Mouse (Mus musculus): ENCODE measurements at regions not wholly inside any gene's neighbourhood (a gene's known extent, or its start where the extent isn't known, plus 50 kb on each side); places are given as distances from the start of the nearest gene placed in this dataset.

DNA sequence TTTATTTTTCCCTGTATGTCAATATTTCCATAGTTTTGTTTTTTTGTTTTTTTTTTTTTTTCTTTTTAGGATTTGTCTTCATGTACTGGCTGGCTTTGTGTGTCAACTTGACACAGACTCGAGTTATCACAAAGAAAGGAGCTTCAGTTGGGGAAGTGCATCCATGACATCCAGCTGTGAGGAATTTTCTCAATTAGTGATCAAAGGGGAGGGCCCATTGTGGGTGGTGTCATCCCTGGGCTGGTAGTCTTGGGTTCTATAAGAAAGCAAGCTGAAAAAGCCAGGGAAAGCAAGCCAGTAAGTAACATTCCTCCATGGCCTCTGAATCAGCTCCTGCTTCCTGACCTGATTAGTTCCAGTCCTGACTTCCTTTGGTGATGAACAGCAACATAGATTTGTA, 228.7 kb downstream of the Fat4 start:
- Histone ChIP-seq H3K27me3 (replicated peaks; ENCODE audit: control insufficient read depth, insufficient read depth, low read length) (no peaks in the 10 kb centered on the region), H3K9me3 (ENCODE audit: control insufficient read depth, low read length) (no peaks in the 10 kb centered on the region), H3K4me3 (ENCODE audit: low read depth, low read length) (no peak overlapping the region), H3K36me3 (ENCODE audit: control insufficient read depth, insufficient read depth, low read length) (no peaks in the 10 kb centered on the region), H3K4me2 (ENCODE audit: low read length) (no peak overlapping the region), H3K27ac (ENCODE audit: low read depth) (no peak overlapping the region), H3K4me1 (replicated peaks; ENCODE audit: control insufficient read depth, insufficient read depth, low read length) (no peaks in the 10 kb centered on the region), H3K9ac (ENCODE audit: low read length) (no peak overlapping the region)
- 79% methylated on average over 1 of the region's 1 CpGs for WGBS
- ATAC-seq (replicated peaks; ENCODE audit: low FRiP score, low TSS enrichment, low read depth) (no peak), DNase-seq (ENCODE audit: low spot score) (no peak)

DNA sequence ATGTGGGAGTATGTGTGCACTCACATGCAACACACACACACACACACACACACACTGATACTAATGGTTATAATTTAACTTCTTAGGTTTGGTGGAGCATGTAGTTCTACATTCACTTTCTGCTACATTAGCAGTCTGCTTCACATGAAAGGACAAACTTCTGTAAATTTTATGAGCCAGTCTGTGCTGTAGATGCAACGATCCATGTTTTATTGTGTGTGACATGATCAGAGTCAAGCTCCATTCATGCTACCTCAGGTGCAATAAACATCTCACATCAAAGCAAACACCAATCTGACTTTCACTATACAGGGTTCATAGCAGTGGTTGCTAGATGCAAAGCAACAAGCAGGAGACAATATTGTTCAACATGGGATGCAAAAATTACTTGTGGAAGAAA, 235.5 kb downstream of the Fat4 start:
- Histone ChIP-seq H3K4me2 (ENCODE audit: low read length) (no peak overlapping the region), H3K36me3 (ENCODE audit: control insufficient read depth, insufficient read depth, low read length) (no peaks in the 10 kb centered on the region), H3K27ac (ENCODE audit: low read depth) (no peak overlapping the region), H3K9me3 (ENCODE audit: control insufficient read depth, low read length) (peaks cover 6% of the 10 kb centered on the region; the same call in 1 of the 2 replicates), H3K27me3 (replicated peaks; ENCODE audit: control insufficient read depth, insufficient read depth, low read length) (no peaks in the 10 kb centered on the region), H3K4me1 (replicated peaks; ENCODE audit: control insufficient read depth, insufficient read depth, low read length) (no peaks in the 10 kb centered on the region), H3K4me3 (ENCODE audit: low read depth, low read length) (no peak overlapping the region), H3K9ac (ENCODE audit: low read length) (no peak overlapping the region)
- no peak for ATAC-seq (replicated peaks; ENCODE audit: low FRiP score, low TSS enrichment, low read depth)
- WGBS: 50% methylated on average over 1 of the region's 1 CpGs
- DNase-seq (ENCODE audit: low spot score): no peak

DNA sequence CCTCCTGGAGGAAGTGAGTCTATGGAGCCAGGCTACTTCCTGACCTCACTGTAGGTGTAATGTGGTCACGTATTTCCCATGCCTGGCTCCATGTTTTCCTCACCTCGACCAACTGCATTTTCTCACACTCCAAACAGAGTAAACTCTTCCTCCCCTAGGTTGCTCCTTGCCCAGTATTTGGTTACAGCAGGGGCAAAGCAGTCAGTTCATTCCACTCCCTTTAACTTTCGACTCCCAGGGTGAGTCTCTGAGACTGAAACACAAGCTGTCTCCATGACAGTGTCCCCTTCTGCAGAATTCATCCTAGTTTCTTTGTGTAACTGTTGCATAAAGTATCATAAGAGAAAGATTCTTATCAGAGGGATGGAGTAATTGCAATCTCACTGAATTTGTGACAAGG, 243.8 kb downstream of the Fat4 start:
- H3K27ac ChIP-seq (ENCODE audit: low read depth): no peak overlapping the region
- no peak overlapping the region for H3K4me3 ChIP-seq (ENCODE audit: low read depth, low read length)
- H3K36me3 ChIP-seq (ENCODE audit: control insufficient read depth, insufficient read depth, low read length): no peaks in the 10 kb centered on the region
- H3K9ac ChIP-seq (ENCODE audit: low read length): no peak overlapping the region
- no peak overlapping the region for H3K4me2 ChIP-seq (ENCODE audit: low read length)
- peaks cover 6% of the 10 kb centered on the region; the same call in 1 of the 2 replicates for H3K9me3 ChIP-seq (ENCODE audit: control insufficient read depth, low read length)
- 87% methylated on average over 3 of the region's 3 CpGs for WGBS
- no peak for ATAC-seq (replicated peaks; ENCODE audit: low FRiP score, low TSS enrichment, low read depth)
- H3K4me1 ChIP-seq (replicated peaks; ENCODE audit: control insufficient read depth, insufficient read depth, low read length): no peaks in the 10 kb centered on the region
- no peak for DNase-seq (ENCODE audit: low spot score)
- H3K27me3 ChIP-seq (replicated peaks; ENCODE audit: control insufficient read depth, insufficient read depth, low read length): no peaks in the 10 kb centered on the region

DNA sequence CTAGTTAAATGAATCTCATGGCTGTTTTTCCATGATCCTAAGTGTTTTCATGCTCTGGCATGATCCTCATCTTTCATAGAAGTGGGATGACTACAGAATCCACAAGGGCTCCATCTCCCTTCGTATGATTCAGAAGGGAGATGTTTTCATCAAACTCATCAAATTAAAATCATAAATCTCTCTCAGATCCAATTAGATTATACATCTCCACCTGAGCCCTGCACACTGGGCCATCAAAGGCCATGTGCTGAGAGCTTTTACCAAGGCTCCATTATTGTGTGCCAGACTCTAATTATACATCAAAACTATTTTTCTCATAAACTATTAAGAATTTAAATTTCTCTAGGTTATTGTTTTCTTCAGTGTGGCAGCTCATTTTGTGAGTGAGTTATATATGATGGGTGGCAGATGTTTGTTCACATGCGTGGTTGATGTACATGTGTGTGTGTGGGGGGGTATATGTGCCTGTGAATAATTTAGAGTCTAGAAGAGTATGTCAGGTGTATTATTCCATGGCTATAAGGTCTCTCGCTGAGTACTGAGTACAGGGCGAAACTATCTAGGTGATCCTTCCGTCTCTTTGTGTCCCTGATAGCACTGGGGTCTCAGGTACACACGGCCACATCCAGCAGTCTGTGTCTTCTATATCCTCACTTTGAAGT, 278.4 kb downstream of the Fat4 start:
- H3K4me2 ChIP-seq (ENCODE audit: low read length): no peak overlapping the region
- no peak overlapping the region for H3K27ac ChIP-seq (ENCODE audit: low read depth)
- WGBS: 87% methylated on average over 6 of the region's 6 CpGs
- H3K4me1 ChIP-seq (replicated peaks; ENCODE audit: control insufficient read depth, insufficient read depth, low read length): no peaks in the 10 kb centered on the region
- no peak for DNase-seq (ENCODE audit: low spot score)
- no peak overlapping the region for H3K9ac ChIP-seq (ENCODE audit: low read length)
- ATAC-seq (replicated peaks; ENCODE audit: low FRiP score, low TSS enrichment, low read depth): no peak
- no peaks in the 10 kb centered on the region for H3K36me3 ChIP-seq (ENCODE audit: control insufficient read depth, insufficient read depth, low read length)
- no peak overlapping the region for H3K4me3 ChIP-seq (ENCODE audit: low read depth, low read length)
- H3K27me3 ChIP-seq (replicated peaks; ENCODE audit: control insufficient read depth, insufficient read depth, low read length): no peaks in the 10 kb centered on the region
- H3K9me3 ChIP-seq (ENCODE audit: control insufficient read depth, low read length): no peaks in the 10 kb centered on the region

DNA sequence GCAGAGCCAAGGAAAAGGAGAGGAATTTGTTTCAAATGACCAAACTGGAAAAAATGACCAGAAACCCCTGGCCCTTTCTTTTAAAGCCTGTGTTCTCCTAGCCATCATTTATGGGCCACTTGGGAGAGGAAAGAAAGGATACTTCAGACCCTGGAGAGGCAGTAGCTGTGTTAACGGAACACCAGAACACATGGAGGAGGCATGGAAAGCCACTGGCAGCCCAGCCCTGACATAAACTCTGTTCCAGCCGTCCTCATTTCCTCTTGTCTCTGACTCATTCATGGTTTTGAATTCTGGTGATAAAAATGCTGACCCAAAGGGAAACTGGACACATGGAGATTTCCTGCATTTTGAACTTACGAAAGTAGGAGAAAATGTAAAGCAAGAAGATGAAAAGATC, 295.9 kb downstream of the Fat4 start:
- Histone ChIP-seq H3K4me3 (ENCODE audit: low read depth, low read length) (no peak overlapping the region), H3K4me1 (replicated peaks; ENCODE audit: control insufficient read depth, insufficient read depth, low read length) (no peaks in the 10 kb centered on the region), H3K9me3 (ENCODE audit: control insufficient read depth, low read length) (no peaks in the 10 kb centered on the region), H3K4me2 (ENCODE audit: low read length) (no peak overlapping the region), H3K9ac (ENCODE audit: low read length) (no peak overlapping the region), H3K27me3 (replicated peaks; ENCODE audit: control insufficient read depth, insufficient read depth, low read length) (no peaks in the 10 kb centered on the region), H3K36me3 (ENCODE audit: control insufficient read depth, insufficient read depth, low read length) (no peaks in the 10 kb centered on the region), H3K27ac (ENCODE audit: low read depth) (no peak overlapping the region)
- ATAC-seq (replicated peaks; ENCODE audit: low FRiP score, low TSS enrichment, low read depth) (no peak), DNase-seq (ENCODE audit: low spot score) (no peak)
- WGBS: 54% methylated on average over 3 of the region's 3 CpGs

DNA sequence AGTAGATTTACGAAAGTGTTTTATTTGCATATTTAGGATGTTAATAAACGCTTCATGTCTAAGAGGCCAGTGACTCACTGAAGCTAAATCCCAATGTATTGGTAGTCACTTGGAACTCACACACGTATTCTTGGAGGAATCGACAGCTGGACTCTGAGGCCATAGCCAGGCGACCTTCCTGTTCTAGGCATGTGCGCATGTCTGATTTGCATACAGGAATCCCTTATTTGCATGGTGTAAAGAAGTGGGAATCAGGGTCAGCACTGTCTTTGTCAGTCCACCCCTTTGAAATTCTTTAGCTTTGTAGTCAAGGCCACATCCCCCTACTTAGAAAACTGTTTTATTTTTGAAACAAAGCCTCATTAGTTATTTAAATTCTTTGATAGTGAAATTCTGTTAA, 308.4 kb downstream of the Fat4 start:
- Histone ChIP-seq H3K4me1 (replicated peaks; ENCODE audit: control insufficient read depth, insufficient read depth, low read length) (no peaks in the 10 kb centered on the region), H3K9me3 (ENCODE audit: control insufficient read depth, low read length) (no peaks in the 10 kb centered on the region), H3K36me3 (ENCODE audit: control insufficient read depth, insufficient read depth, low read length) (no peaks in the 10 kb centered on the region), H3K27ac (ENCODE audit: low read depth) (no peak overlapping the region), H3K4me2 (ENCODE audit: low read length) (no peak overlapping the region), H3K9ac (ENCODE audit: low read length) (no peak overlapping the region), H3K27me3 (replicated peaks; ENCODE audit: control insufficient read depth, insufficient read depth, low read length) (no peaks in the 10 kb centered on the region), H3K4me3 (ENCODE audit: low read depth, low read length) (no peak overlapping the region)
- DNase-seq (ENCODE audit: low spot score) (no peak), ATAC-seq (replicated peaks; ENCODE audit: low FRiP score, low TSS enrichment, low read depth) (no peak)
- 91% methylated on average over 6 of the region's 6 CpGs for WGBS

DNA sequence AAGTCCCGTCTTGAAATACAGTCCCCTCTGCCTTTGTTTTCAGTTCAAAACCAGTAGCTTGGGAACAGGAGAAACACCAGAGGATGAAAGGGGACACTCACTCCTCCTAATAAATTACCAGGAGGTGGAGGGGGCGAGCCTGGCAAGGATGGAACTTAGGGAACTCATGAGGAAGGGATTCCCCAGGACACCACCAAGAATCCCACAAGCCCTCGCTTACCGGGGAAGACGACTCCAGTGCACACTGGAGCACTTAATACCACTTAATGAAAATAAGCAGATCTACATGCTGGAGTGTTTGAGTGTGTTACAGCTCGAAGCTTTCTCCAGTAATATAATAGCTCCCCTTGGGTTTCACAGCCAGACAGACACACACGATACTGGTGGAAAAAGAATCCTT, 315.9 kb downstream of the Fat4 start:
- Histone ChIP-seq H3K4me3 (ENCODE audit: low read depth, low read length) (no peak overlapping the region), H3K27me3 (replicated peaks; ENCODE audit: control insufficient read depth, insufficient read depth, low read length) (no peaks in the 10 kb centered on the region), H3K4me2 (ENCODE audit: low read length) (no peak overlapping the region), H3K4me1 (replicated peaks; ENCODE audit: control insufficient read depth, insufficient read depth, low read length) (no peaks in the 10 kb centered on the region), H3K9ac (ENCODE audit: low read length) (no peak overlapping the region), H3K27ac (ENCODE audit: low read depth) (no peak overlapping the region), H3K9me3 (ENCODE audit: control insufficient read depth, low read length) (no peaks in the 10 kb centered on the region), H3K36me3 (ENCODE audit: control insufficient read depth, insufficient read depth, low read length) (no peaks in the 10 kb centered on the region)
- ATAC-seq (replicated peaks; ENCODE audit: low FRiP score, low TSS enrichment, low read depth) (no peak), DNase-seq (ENCODE audit: low spot score) (no peak)
- 47% methylated on average over 7 of the region's 7 CpGs for WGBS

DNA sequence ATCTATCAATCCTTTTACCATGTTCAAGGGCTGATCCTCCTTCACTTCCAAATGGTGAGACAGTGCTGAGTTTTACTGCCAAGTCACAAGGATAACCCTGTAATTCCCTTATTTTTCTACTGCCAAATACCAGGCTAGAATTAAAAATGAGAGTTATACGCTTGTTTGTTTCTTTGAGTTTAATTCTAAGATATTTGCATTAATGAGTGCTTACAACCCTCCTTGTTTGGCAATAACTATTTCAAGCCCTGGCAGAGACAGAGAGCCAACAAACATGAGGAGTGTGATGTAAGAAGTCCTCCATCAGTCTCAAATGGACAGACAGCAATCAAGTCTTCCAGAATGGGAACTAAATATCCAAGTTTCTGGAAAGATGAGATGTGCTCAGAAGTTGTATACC, 321.9 kb downstream of the Fat4 start:
- no peak for DNase-seq (ENCODE audit: low spot score)
- no peaks in the 10 kb centered on the region for H3K27me3 ChIP-seq (replicated peaks; ENCODE audit: control insufficient read depth, insufficient read depth, low read length)
- H3K36me3 ChIP-seq (ENCODE audit: control insufficient read depth, insufficient read depth, low read length): no peaks in the 10 kb centered on the region
- H3K4me2 ChIP-seq (ENCODE audit: low read length): no peak overlapping the region
- no peak overlapping the region for H3K27ac ChIP-seq (ENCODE audit: low read depth)
- ATAC-seq (replicated peaks; ENCODE audit: low FRiP score, low TSS enrichment, low read depth): no peak
- H3K9ac ChIP-seq (ENCODE audit: low read length): no peak overlapping the region
- H3K4me1 ChIP-seq (replicated peaks; ENCODE audit: control insufficient read depth, insufficient read depth, low read length): no peaks in the 10 kb centered on the region
- no peaks in the 10 kb centered on the region for H3K9me3 ChIP-seq (ENCODE audit: control insufficient read depth, low read length)
- no peak overlapping the region for H3K4me3 ChIP-seq (ENCODE audit: low read depth, low read length)
- 90% methylated on average over 1 of the region's 1 CpGs for WGBS

DNA sequence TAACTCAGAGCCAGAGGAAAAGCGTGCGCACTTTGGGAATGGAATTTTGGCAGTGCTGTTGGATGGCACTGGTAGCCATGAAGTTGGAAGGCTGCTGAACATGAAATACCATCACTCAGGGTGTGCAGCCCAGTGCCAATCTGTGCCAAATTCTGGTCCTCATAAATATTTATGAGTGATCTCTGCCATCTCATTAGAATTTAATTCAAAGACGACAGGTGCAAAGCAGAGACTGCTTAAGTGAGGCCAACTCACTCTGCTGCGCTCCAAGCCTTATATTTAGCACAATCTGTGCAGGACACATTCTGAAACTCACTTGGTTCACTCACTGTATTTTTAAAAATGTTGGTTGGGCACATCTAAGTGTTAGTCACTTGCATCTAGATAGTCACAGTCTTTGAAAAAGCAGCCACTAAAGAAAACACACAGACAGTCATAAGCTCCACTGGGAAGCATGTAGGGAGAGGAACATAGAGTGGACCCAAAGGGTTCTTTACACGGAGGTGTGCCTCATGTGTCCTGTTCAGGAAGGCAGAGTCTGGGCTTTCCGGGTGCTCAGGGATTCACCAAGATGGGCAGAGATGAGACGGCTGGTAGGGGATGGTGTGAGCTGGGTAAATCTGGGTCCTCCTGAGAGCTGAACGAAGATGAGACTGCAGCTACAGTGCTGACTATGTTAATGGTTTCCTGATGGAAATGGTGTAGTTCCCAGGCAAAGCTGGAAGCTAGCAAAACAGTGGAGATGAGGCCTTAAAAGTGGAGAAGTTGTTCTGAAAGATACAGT, 322.8 kb downstream of the Fat4 start:
- no peak for ATAC-seq (replicated peaks; ENCODE audit: low FRiP score, low TSS enrichment, low read depth)
- H3K27ac ChIP-seq (ENCODE audit: low read depth): no peak overlapping the region
- no peaks in the 10 kb centered on the region for H3K9me3 ChIP-seq (ENCODE audit: control insufficient read depth, low read length)
- H3K9ac ChIP-seq (ENCODE audit: low read length): no peak overlapping the region
- 85% methylated on average over 8 of the region's 8 CpGs for WGBS
- no peak overlapping the region for H3K4me2 ChIP-seq (ENCODE audit: low read length)
- H3K4me1 ChIP-seq (replicated peaks; ENCODE audit: control insufficient read depth, insufficient read depth, low read length): no peaks in the 10 kb centered on the region
- no peaks in the 10 kb centered on the region for H3K36me3 ChIP-seq (ENCODE audit: control insufficient read depth, insufficient read depth, low read length)
- no peak overlapping the region for H3K4me3 ChIP-seq (ENCODE audit: low read depth, low read length)
- H3K27me3 ChIP-seq (replicated peaks; ENCODE audit: control insufficient read depth, insufficient read depth, low read length): no peaks in the 10 kb centered on the region
- DNase-seq (ENCODE audit: low spot score): no peak
